Mouse (Mus musculus) kidney, embryonic 15.5 days (tissue): ENCODE data around the gene Sgsm3. TPM values are rescaled to one million over a fixed set of nuclear protein-coding genes. Genes with fewer than 3 reads are reported as not detected.
"Not testable (repeated sequence)": the region's sequence is repeated elsewhere in the genome, so short reads cannot be mapped to it uniquely, and the experiment has no call there.

Experiments
- ATAC-seq: fragments of 200-750 bp; cut with Nextera tagmentation; replicated peaks from 2 replicates; pipeline ENCODE4 v1.8.0; 2017; ENCODE audit warnings: moderate TSS enrichment; ENCODE audit not compliant: low FRiP score
- H3K27ac ChIP-seq: fragments of 300-500 bp; sonication (generic); 2 replicates; pipeline ENCODE4 v1.5.1; 2015; ENCODE audit warnings: mild to moderate bottlenecking, inconsistent platforms
- H3K27me3 ChIP-seq: fragments of 300-500 bp; sonication (generic); 2 replicates; pipeline ENCODE4 v1.6.1; 2015; ENCODE audit warnings: inconsistent platforms
- H3K36me3 ChIP-seq: fragments of 300-500 bp; sonication (generic); 2 replicates; pipeline ENCODE4 v1.6.1; 2015; ENCODE audit warnings: inconsistent platforms
- H3K4me1 ChIP-seq: fragments of 300-500 bp; sonication (generic); 2 replicates; pipeline ENCODE4 v1.6.1; 2015; ENCODE audit warnings: inconsistent platforms
- H3K4me2 ChIP-seq: fragments of 300-500 bp; sonication (generic); 2 replicates; pipeline ENCODE4 v1.6.1; 2015; ENCODE audit warnings: moderate library complexity, mild to moderate bottlenecking, inconsistent platforms
- H3K4me3 ChIP-seq: fragments of 300-500 bp; sonication (generic); replicated peaks from 2 replicates; pipeline ENCODE4 v1.5.1; 2015; ENCODE audit warnings: mild to moderate bottlenecking, inconsistent platforms
- H3K9ac ChIP-seq: fragments of 300-500 bp; sonication (generic); 2 replicates; pipeline ENCODE4 v1.6.1; 2015; ENCODE audit warnings: mild to moderate bottlenecking, inconsistent platforms
- H3K9me3 ChIP-seq: fragments of 300-500 bp; sonication (generic); replicated peaks from 2 replicates; pipeline ENCODE4 v1.6.1; 2016; ENCODE audit warnings: inconsistent platforms
- WGBS: fragments of 180-500 bp; shearing (Covaris S2); methylation state at CpG from one replicate; pipeline ENCODE4 v1.1.7; 2015; ENCODE audit warnings: mixed read lengths; 5-methylcytosine and 5-hydroxymethylcytosine counted together
- polyA plus RNA-seq: library from polyadenylated mRNA; unstranded; fragments of >200 nt; fragmentation: Nextera tagmentation; extraction: Ambion mirVana; gene quantifications from 2 replicates; pipeline ENCODE4 v1.2.1, GENCODE M21; 2015

Gene Sgsm3
- 24.8 and 27.1 TPM in 2 replicates for polyA plus RNA-seq

- Histone ChIP-seq H3K4me1 (peaks cover 11% of the 10 kb centered on the region), H3K4me3 (peak within 1 kb of the TSS; percentile 92), H3K9ac (peak within 1 kb of the TSS; percentile 75), H3K27me3 (no peaks in the 10 kb centered on the region), H3K27ac (0 out of 2 replicates have a peak within 1 kb of the TSS, but pooled peaks have one; percentile 41), H3K9me3 (no peaks in the 10 kb centered on the region), H3K36me3 (no peaks in the 10 kb centered on the region), H3K4me2 (peak within 1 kb of the TSS; percentile 90)
- peak; percentile 95 for ATAC-seq
- WGBS, result under 1% methylated on average over 67 of the region's 67 CpGs
Observed at GRCm38 (mm10) chr15:80977620-80978334, at the start of gene Sgsm3. Gene Sgsm3, plus strand, starts transcription at chr15:80977765.

- Histone ChIP-seq H3K4me3 (no peak overlapping the region), H3K9ac (no peak overlapping the region), H3K27me3 (no peaks in the 10 kb centered on the region), H3K9me3 (no peaks in the 10 kb centered on the region), H3K36me3 (peaks cover 77% of the 10 kb centered on the region), H3K4me1 (no peaks in the 10 kb centered on the region), H3K4me2 (no peak overlapping the region), H3K27ac (no peak overlapping the region)
- ATAC-seq, result no peak
- WGBS, result 83% methylated on average over 20 of the region's 20 CpGs
Observed at GRCm38 (mm10) chr15:80928811-80929355, 48.7 kb upstream of the Sgsm3 start.

- ATAC-seq, result peak; percentile 33; the same call in 1 of the 2 replicates
- H3K9me3 ChIP-seq, result no peaks in the 10 kb centered on the region
- H3K27me3 ChIP-seq, result no peaks in the 10 kb centered on the region
- no peak overlapping the region for H3K4me3 ChIP-seq
- no peak overlapping the region for H3K4me2 ChIP-seq
- H3K4me1 ChIP-seq, result no peaks in the 10 kb centered on the region
- WGBS, result 48% methylated on average over 14 of the region's 16 CpGs
- no peak overlapping the region for H3K27ac ChIP-seq
- peaks cover 72% of the 10 kb centered on the region for H3K36me3 ChIP-seq
- H3K9ac ChIP-seq, result no peak overlapping the region
Observed at GRCm38 (mm10) chr15:80930048-80930571, 47.5 kb upstream of the Sgsm3 start.

DNA sequence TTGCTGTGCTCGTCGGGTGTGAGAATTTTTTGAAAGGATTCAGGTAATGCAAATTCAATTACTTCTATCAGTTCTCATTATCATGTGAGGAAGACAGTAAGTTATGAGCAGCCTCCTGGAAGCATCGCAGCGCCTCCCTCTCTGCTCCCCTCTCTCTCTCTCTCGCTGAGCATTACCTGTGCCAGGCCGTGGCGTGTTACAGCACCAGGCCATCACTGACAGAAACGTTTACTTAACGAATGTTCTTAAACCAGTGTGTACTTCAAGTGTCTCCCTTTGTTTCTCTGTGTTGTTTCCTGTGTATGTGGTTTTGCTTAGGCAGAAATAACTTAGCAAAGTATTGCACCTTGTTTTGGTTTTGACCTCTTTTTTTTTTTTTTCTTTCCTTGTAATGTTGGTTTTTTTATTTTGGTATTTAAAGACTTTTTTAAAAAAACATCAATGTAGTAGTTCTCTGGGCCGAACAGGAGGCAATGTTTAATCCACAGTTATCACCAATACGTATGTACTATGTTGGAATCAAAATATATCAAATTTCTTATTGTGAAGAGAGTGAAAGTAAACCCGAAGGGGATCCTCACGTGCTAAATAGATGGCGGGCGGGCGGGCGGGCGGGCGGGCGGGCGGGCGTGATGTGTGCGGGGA, 46.8 kb upstream of the Sgsm3 start:
- peaks cover 74% of the 10 kb centered on the region for H3K36me3 ChIP-seq
- not testable (repeated sequence) for H3K4me3 ChIP-seq, H3K4me1 ChIP-seq, H3K9ac ChIP-seq, H3K4me2 ChIP-seq, H3K9me3 ChIP-seq, H3K27ac ChIP-seq, H3K27me3 ChIP-seq, ATAC-seq
- WGBS, result 87% methylated on average over 23 of the region's 23 CpGs

DNA sequence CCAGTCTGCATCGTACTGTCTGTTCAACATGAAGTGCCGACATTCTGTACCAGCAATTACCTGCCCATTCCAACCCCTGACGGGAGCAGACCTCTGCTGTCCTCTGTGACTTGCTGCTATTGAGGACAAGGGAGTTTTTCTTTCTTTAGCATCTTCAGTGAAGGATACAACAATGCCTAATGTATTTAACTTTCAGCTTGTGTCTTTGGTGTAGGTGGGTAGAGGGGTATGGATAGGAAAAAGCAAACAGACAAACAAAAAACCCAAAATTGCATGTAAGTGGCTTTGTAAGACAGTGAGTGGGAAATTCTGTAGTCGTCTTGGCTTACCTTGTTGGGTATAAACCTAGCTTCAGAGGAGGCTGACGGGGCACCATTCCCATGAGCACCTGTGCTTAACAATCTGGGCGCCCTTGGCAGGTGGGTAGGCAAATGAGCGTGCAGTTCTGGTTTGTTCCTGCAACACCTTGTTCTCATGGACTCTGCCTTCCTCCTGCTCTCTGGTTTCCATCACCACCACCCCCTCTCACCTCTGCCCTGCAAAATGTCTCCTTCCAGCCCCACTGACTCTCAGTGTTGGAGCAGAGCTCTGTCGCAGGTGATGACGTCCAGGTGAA, 46.1 kb upstream of the Sgsm3 start:
- Histone ChIP-seq H3K36me3 (peaks cover 74% of the 10 kb centered on the region), H3K9me3 (no peaks in the 10 kb centered on the region), H3K27me3 (no peaks in the 10 kb centered on the region), H3K9ac (no peak overlapping the region), H3K4me2 (no peak overlapping the region), H3K4me1 (no peaks in the 10 kb centered on the region), H3K27ac (no peak overlapping the region), H3K4me3 (no peak overlapping the region)
- no peak for ATAC-seq
- WGBS, result 91% methylated on average over 9 of the region's 9 CpGs

DNA sequence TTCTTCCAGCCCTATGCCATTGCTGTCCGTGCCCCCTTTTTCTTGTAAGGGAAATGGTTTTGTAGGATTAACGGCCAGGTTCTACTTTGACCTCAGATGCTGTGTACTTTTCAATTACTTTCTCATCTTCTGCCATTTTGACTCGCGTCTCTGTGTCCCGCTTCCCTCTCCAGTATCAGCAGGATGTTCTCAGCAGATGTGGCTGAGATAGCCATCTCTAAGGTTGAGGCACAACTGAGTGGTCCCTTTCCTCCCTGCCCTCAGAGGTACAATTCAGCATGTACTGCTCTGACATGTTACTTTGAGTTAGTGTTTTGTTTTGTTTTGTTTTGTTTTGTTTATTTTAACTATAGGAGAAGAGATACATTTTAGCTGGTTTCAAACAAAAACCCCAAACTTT, 42.7 kb upstream of the Sgsm3 start:
- no peaks in the 10 kb centered on the region for H3K9me3 ChIP-seq
- no peaks in the 10 kb centered on the region for H3K27me3 ChIP-seq
- H3K36me3 ChIP-seq, result peaks cover 55% of the 10 kb centered on the region
- ATAC-seq, result no peak
- no peak overlapping the region for H3K27ac ChIP-seq
- WGBS, result 91% methylated on average over 5 of the region's 5 CpGs
- no peak overlapping the region for H3K4me2 ChIP-seq
- no peak overlapping the region for H3K9ac ChIP-seq
- no peaks in the 10 kb centered on the region for H3K4me1 ChIP-seq
- H3K4me3 ChIP-seq, result no peak overlapping the region

DNA sequence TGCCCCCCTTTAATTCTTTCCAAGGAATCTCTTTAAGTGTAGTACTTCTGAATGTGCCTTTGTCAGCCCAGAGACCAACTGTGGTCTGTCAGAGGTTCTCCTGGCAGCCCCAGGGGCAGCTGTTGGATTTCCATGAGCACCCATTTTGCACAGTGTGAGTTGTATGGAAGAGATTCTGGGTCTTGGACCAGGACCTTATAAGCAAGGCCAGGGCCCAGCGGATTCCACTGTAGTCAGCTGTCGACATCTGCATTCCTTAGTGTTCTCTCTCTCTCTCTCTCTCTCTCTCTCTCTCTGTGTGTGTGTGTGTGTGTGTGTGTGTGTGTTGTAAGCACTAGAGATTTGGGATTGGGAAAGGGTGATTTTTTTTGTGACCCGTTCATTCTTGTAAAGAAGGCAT, 40.9 kb upstream of the Sgsm3 start:
- no peaks in the 10 kb centered on the region for H3K4me1 ChIP-seq
- H3K27ac ChIP-seq, result no peak overlapping the region; the same call in 1 of the 2 replicates
- 78% methylated on average over 3 of the region's 3 CpGs for WGBS
- no peak overlapping the region for H3K4me2 ChIP-seq
- H3K9me3 ChIP-seq, result no peaks in the 10 kb centered on the region
- H3K27me3 ChIP-seq, result no peaks in the 10 kb centered on the region
- H3K9ac ChIP-seq, result no peak overlapping the region
- H3K4me3 ChIP-seq, result no peak overlapping the region
- ATAC-seq, result no peak
- peaks cover 44% of the 10 kb centered on the region for H3K36me3 ChIP-seq

GRCm38 (mm10) chr15:80938615-80939014, 39.0 kb upstream of the Sgsm3 start:
- Histone ChIP-seq H3K4me1 (no peaks in the 10 kb centered on the region), H3K36me3 (peaks cover 31% of the 10 kb centered on the region), H3K27me3 (no peaks in the 10 kb centered on the region), H3K9ac (no peak overlapping the region), H3K4me3 (no peak overlapping the region), H3K9me3 (no peaks in the 10 kb centered on the region), H3K27ac (no peak overlapping the region), H3K4me2 (no peak overlapping the region)
- WGBS, result 79% methylated on average over 4 of the region's 4 CpGs
- no peak for ATAC-seq

DNA sequence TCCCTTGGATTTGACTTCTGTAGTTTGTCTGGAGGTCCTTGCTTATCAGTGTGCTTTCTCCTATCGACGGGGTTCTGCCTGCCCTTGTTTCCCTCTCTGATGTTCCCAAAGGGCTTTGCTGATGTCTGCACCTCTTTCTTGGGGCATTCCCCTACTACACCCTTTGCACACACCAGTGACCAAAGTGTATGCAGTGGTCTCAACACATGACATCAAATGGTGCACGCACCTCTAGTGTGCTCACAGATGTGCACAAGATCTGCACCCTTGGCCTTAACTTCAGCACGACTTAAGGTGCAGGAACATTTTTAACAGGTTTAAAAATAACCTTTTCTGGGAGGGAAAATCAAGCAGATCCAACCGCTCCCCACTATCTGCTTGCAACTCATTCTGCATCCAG, 38.2 kb upstream of the Sgsm3 start:
- Histone ChIP-seq H3K9me3 (no peaks in the 10 kb centered on the region), H3K4me3 (no peak overlapping the region), H3K9ac (no peak overlapping the region), H3K4me1 (no peaks in the 10 kb centered on the region), H3K27ac (no peak overlapping the region), H3K27me3 (no peaks in the 10 kb centered on the region), H3K36me3 (peaks cover 23% of the 10 kb centered on the region), H3K4me2 (no peak overlapping the region)
- ATAC-seq, result no peak
- WGBS, result 78% methylated on average over 5 of the region's 5 CpGs

GRCm38 (mm10) chr15:80941468-80942040, 36.0 kb upstream of the Sgsm3 start:
- Histone ChIP-seq H3K27ac (no peak overlapping the region), H3K4me3 (no peak overlapping the region), H3K9me3 (no peaks in the 10 kb centered on the region), H3K4me2 (no peak overlapping the region), H3K9ac (no peak overlapping the region), H3K27me3 (no peaks in the 10 kb centered on the region), H3K4me1 (no peaks in the 10 kb centered on the region), H3K36me3 (peaks cover 8% of the 10 kb centered on the region)
- no peak for ATAC-seq
- 87% methylated on average over 6 of the region's 6 CpGs for WGBS

DNA sequence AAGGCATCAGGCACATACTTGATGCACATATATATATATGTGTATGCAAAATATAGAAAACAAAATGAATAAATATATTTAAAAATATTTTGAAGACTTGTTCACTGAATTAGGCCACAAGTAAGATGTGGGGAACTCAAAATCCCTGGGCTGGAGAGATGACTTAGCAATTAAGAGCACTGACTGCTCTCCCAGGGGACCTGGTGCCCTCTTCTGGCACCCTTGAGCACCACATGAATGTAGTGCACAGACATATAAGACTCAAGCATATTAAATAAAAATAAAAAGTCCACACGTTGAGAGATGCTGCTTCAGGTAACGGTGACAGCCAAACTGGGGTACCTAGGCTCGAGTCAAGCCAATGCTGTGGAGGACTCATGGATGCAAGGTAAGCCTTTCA, 31.7 kb upstream of the Sgsm3 start:
- WGBS, result 67% methylated on average over 3 of the region's 3 CpGs
- peaks cover 12% of the 10 kb centered on the region for H3K4me1 ChIP-seq
- H3K27me3 ChIP-seq, result no peaks in the 10 kb centered on the region
- no peak overlapping the region for H3K27ac ChIP-seq
- H3K9ac ChIP-seq, result no peak overlapping the region
- no peak for ATAC-seq
- H3K4me2 ChIP-seq, result no peak overlapping the region
- H3K36me3 ChIP-seq, result no peaks in the 10 kb centered on the region; the same call in 1 of the 2 replicates
- H3K4me3 ChIP-seq, result no peak overlapping the region
- no peaks in the 10 kb centered on the region for H3K9me3 ChIP-seq
